Mouse (Mus musculus) forebrain, embryonic 13.5 days (tissue): ENCODE measurements at regions not wholly inside any gene's neighbourhood (a gene's known extent, or its start where the extent isn't known, plus 50 kb on each side); places are given as distances from the start of the nearest gene placed in this dataset.

Experiments used
- ATAC-seq: fragments of 200-750 bp; cut with Nextera tagmentation; 2 replicates; pipeline ENCODE4 v1.8.0; 2017
- H3K27ac ChIP-seq: fragments of 300-500 bp; sonication (generic); 2 replicates; pipeline ENCODE4 v1.5.1; 2015; ENCODE audit warnings: inconsistent platforms, mild to moderate bottlenecking, moderate library complexity
- H3K27me3 ChIP-seq: fragments of 300-500 bp; sonication (generic); 2 replicates; pipeline ENCODE4 v1.6.1; 2015; ENCODE audit warnings: mild to moderate bottlenecking, inconsistent platforms
- H3K36me3 ChIP-seq: fragments of 300-500 bp; sonication (generic); 2 replicates; pipeline ENCODE4 v1.6.1; 2015; ENCODE audit warnings: mild to moderate bottlenecking, inconsistent platforms; ENCODE audit not compliant: poor library complexity, severe bottlenecking
- H3K4me1 ChIP-seq: fragments of 300-500 bp; sonication (generic); 2 replicates; pipeline ENCODE4 v1.6.1; 2015; ENCODE audit warnings: inconsistent platforms
- H3K4me2 ChIP-seq: fragments of 300-500 bp; sonication (generic); 2 replicates; pipeline ENCODE4 v1.6.1; 2015; ENCODE audit warnings: inconsistent platforms, mild to moderate bottlenecking, moderate library complexity
- H3K4me3 ChIP-seq: fragments of 300-500 bp; sonication (generic); 2 replicates; pipeline ENCODE4 v1.5.1; 2015; ENCODE audit warnings: mild to moderate bottlenecking, inconsistent platforms
- H3K9ac ChIP-seq: fragments of 300-500 bp; sonication (generic); 2 replicates; pipeline ENCODE4 v1.6.1; 2015; ENCODE audit warnings: mild to moderate bottlenecking, inconsistent platforms
- H3K9me3 ChIP-seq: fragments of 300-500 bp; sonication (generic); replicated peaks from 2 replicates; pipeline ENCODE4 v1.6.1; 2016; ENCODE audit warnings: inconsistent platforms
- WGBS: fragments of 180-500 bp; shearing (Covaris S2); methylation state at CpG from one replicate; pipeline ENCODE4 v1.1.7; 2015; 5-methylcytosine and 5-hydroxymethylcytosine counted together

GRCm38 (mm10) chr12:28174078-28174477, 378.1 kb downstream of the Dcdc2c start:
- H3K9ac ChIP-seq: no peak overlapping the region
- H3K27ac ChIP-seq: no peak overlapping the region
- H3K27me3 ChIP-seq: no peaks in the 10 kb centered on the region
- H3K4me3 ChIP-seq: no peak overlapping the region
- H3K36me3 ChIP-seq: no peaks in the 10 kb centered on the region
- no peaks in the 10 kb centered on the region for H3K9me3 ChIP-seq
- ATAC-seq: no peak
- no peaks in the 10 kb centered on the region for H3K4me1 ChIP-seq
- no peak overlapping the region for H3K4me2 ChIP-seq

- Histone ChIP-seq H3K4me1 (no peaks in the 10 kb centered on the region), H3K4me2 (no peak overlapping the region), H3K9ac (no peak overlapping the region), H3K4me3 (no peak overlapping the region), H3K36me3 (no peaks in the 10 kb centered on the region), H3K27me3 (no peaks in the 10 kb centered on the region), H3K27ac (no peak overlapping the region), H3K9me3 (no peaks in the 10 kb centered on the region)
- ATAC-seq: no peak
- WGBS: 94% methylated on average over 1 of the region's 1 CpGs
These were observed 393.4 kb downstream of the Dcdc2c start for GRCm38 (mm10) chr12:28158786-28159185.

GRCm38 (mm10) chr12:28150759-28151158, 401.4 kb downstream of the Dcdc2c start:
- Histone ChIP-seq H3K9ac (no peak overlapping the region), H3K27me3 (no peaks in the 10 kb centered on the region), H3K9me3 (no peaks in the 10 kb centered on the region), H3K36me3 (no peaks in the 10 kb centered on the region), H3K4me1 (no peaks in the 10 kb centered on the region), H3K27ac (no peak overlapping the region), H3K4me2 (no peak overlapping the region), H3K4me3 (no peak overlapping the region)
- WGBS: 64% methylated on average over 4 of the region's 4 CpGs
- ATAC-seq: no peak

GRCm38 (mm10) chr12:28135810-28136592, 416.2 kb downstream of the Dcdc2c start:
- H3K4me1 ChIP-seq: no peaks in the 10 kb centered on the region; the same call in 1 of the 2 replicates
- H3K4me3 ChIP-seq: no peak overlapping the region
- H3K27me3 ChIP-seq: no peaks in the 10 kb centered on the region
- WGBS: 70% methylated on average over 4 of the region's 4 CpGs
- H3K9me3 ChIP-seq: no peaks in the 10 kb centered on the region
- no peak overlapping the region for H3K4me2 ChIP-seq
- H3K36me3 ChIP-seq: no peaks in the 10 kb centered on the region
- no peak for ATAC-seq
- H3K27ac ChIP-seq: peak overlapping the region; percentile 35; the same call in 1 of the 2 replicates
- H3K9ac ChIP-seq: no peak overlapping the region

- Histone ChIP-seq H3K4me1 (no peaks in the 10 kb centered on the region), H3K4me2 (no peak overlapping the region), H3K9me3 (no peaks in the 10 kb centered on the region), H3K27ac (no peak overlapping the region), H3K36me3 (no peaks in the 10 kb centered on the region), H3K9ac (no peak overlapping the region), H3K27me3 (no peaks in the 10 kb centered on the region), H3K4me3 (no peak overlapping the region)
- no peak for ATAC-seq
- 57% methylated on average over 9 of the region's 9 CpGs for WGBS
These were observed 429.4 kb downstream of the Dcdc2c start for GRCm38 (mm10) chr12:28122766-28123165.

GRCm38 (mm10) chr12:28120106-28120505, 432.1 kb downstream of the Dcdc2c start:
- Histone ChIP-seq H3K4me2 (no peak overlapping the region), H3K4me1 (no peaks in the 10 kb centered on the region), H3K9ac (no peak overlapping the region), H3K4me3 (no peak overlapping the region), H3K9me3 (no peaks in the 10 kb centered on the region), H3K27me3 (no peaks in the 10 kb centered on the region), H3K27ac (no peak overlapping the region), H3K36me3 (no peaks in the 10 kb centered on the region)
- no peak for ATAC-seq
- WGBS: 85% methylated on average over 3 of the region's 3 CpGs

- H3K27ac ChIP-seq: no peak overlapping the region
- WGBS: 90% methylated on average over 6 of the region's 6 CpGs
- no peak overlapping the region for H3K9ac ChIP-seq
- H3K4me3 ChIP-seq: no peak overlapping the region
- no peaks in the 10 kb centered on the region for H3K4me1 ChIP-seq
- H3K27me3 ChIP-seq: no peaks in the 10 kb centered on the region
- H3K9me3 ChIP-seq: no peaks in the 10 kb centered on the region
- H3K36me3 ChIP-seq: no peaks in the 10 kb centered on the region
- ATAC-seq: no peak
- no peak overlapping the region for H3K4me2 ChIP-seq
These were observed 461.5 kb downstream of the Dcdc2c start for GRCm38 (mm10) chr12:28090673-28091072.

GRCm38 (mm10) chr12:28085460-28085859, 466.7 kb downstream of the Dcdc2c start:
- H3K4me2 ChIP-seq: no peak overlapping the region
- 39% methylated on average over 4 of the region's 4 CpGs for WGBS
- H3K27me3 ChIP-seq: no peaks in the 10 kb centered on the region
- peak; percentile 80 for ATAC-seq
- no peak overlapping the region for H3K4me3 ChIP-seq
- no peaks in the 10 kb centered on the region for H3K9me3 ChIP-seq
- H3K27ac ChIP-seq: no peak overlapping the region
- H3K4me1 ChIP-seq: no peaks in the 10 kb centered on the region
- H3K36me3 ChIP-seq: no peaks in the 10 kb centered on the region
- H3K9ac ChIP-seq: no peak overlapping the region

GRCm38 (mm10) chr12:28076606-28077005, 475.6 kb downstream of the Dcdc2c start:
- H3K4me1 ChIP-seq: no peaks in the 10 kb centered on the region
- H3K27ac ChIP-seq: no peak overlapping the region
- no peaks in the 10 kb centered on the region for H3K9me3 ChIP-seq
- no peak overlapping the region for H3K9ac ChIP-seq
- WGBS: 56% methylated on average over 3 of the region's 3 CpGs
- no peaks in the 10 kb centered on the region for H3K27me3 ChIP-seq
- no peak for ATAC-seq
- H3K36me3 ChIP-seq: no peaks in the 10 kb centered on the region
- H3K4me2 ChIP-seq: no peak overlapping the region
- H3K4me3 ChIP-seq: no peak overlapping the region

GRCm38 (mm10) chr12:28068584-28068983, 483.6 kb downstream of the Dcdc2c start:
- H3K36me3 ChIP-seq: no peaks in the 10 kb centered on the region
- 54% methylated on average over 2 of the region's 2 CpGs for WGBS
- H3K27ac ChIP-seq: no peak overlapping the region

GRCm38 (mm10) chr12:28060281-28060680, 491.9 kb downstream of the Dcdc2c start:
- no peak for ATAC-seq
- no peak overlapping the region for H3K4me3 ChIP-seq
- H3K36me3 ChIP-seq: no peaks in the 10 kb centered on the region
- no peaks in the 10 kb centered on the region for H3K27me3 ChIP-seq
- H3K27ac ChIP-seq: no peak overlapping the region
- H3K4me2 ChIP-seq: no peak overlapping the region
- H3K4me1 ChIP-seq: peaks cover 22% of the 10 kb centered on the region
- H3K9me3 ChIP-seq: no peaks in the 10 kb centered on the region
- 67% methylated on average over 6 of the region's 6 CpGs for WGBS
- no peak overlapping the region for H3K9ac ChIP-seq

More at GRCm38 (mm10) chr12:28068584-28068983, 483.6 kb downstream of the Dcdc2c start:
- no peak overlapping the region for H3K9ac ChIP-seq
- no peaks in the 10 kb centered on the region for H3K9me3 ChIP-seq
- no peak overlapping the region for H3K4me3 ChIP-seq
- ATAC-seq: no peak
- no peaks in the 10 kb centered on the region for H3K4me1 ChIP-seq
- H3K27me3 ChIP-seq: no peaks in the 10 kb centered on the region
- no peak overlapping the region for H3K4me2 ChIP-seq

GRCm38 (mm10) chr12:28055518-28056280, 496.5 kb downstream of the Dcdc2c start:
- peak; percentile 98 for ATAC-seq

More at GRCm38 (mm10) chr12:28055518-28056280, 496.5 kb downstream of the Dcdc2c start:
- Histone ChIP-seq H3K36me3 (no peaks in the 10 kb centered on the region), H3K27me3 (no peaks in the 10 kb centered on the region), H3K27ac (peak overlapping the region; percentile 76), H3K4me2 (0 out of 2 replicates have a peak overlapping the region, but pooled peaks have one; percentile 10), H3K9me3 (no peaks in the 10 kb centered on the region), H3K4me1 (peaks cover 27% of the 10 kb centered on the region), H3K9ac (no peak overlapping the region), H3K4me3 (no peak overlapping the region)
- WGBS: 26% methylated on average over 4 of the region's 4 CpGs
